Mouse (Mus musculus) intestine, postnatal 0 days (tissue): Measurements from ENCODE around the gene Taf1a. TPM values are rescaled to one million over a fixed set of nuclear protein-coding genes. Genes with fewer than 3 reads are reported as not detected.

ENCODE experiments used
- ATAC-seq: fragments of 200-750 bp; cut with Nextera tagmentation; 2 replicates; pipeline ENCODE4 v1.8.0; 2017; ENCODE audit warnings: mild to moderate bottlenecking, moderate TSS enrichment, moderate library complexity
- H3K27ac ChIP-seq: fragments of 300-500 bp; sonication (generic); 2 replicates; pipeline ENCODE4 v1.5.1; 2014; ENCODE audit warnings: mild to moderate bottlenecking, low read depth, low read length, moderate library complexity
- H3K27me3 ChIP-seq: fragments of 300-500 bp; sonication (generic); replicated peaks from 2 replicates; pipeline ENCODE4 v1.6.1; 2014; ENCODE audit warnings: low read length, mixed read lengths; ENCODE audit not compliant: control insufficient read depth, insufficient read depth
- H3K36me3 ChIP-seq: fragments of 300-500 bp; sonication (generic); 2 replicates; pipeline ENCODE4 v1.6.1; 2014; ENCODE audit warnings: mild to moderate bottlenecking, moderate library complexity; ENCODE audit not compliant: control insufficient read depth, insufficient read depth
- H3K4me1 ChIP-seq: fragments of 300-500 bp; sonication (generic); replicated peaks from 2 replicates; pipeline ENCODE4 v1.6.1; 2014; ENCODE audit warnings: antibody characterized with exemption, low read length, mixed read lengths; ENCODE audit not compliant: control insufficient read depth, insufficient read depth
- H3K4me2 ChIP-seq: fragments of 300-500 bp; sonication (generic); replicated peaks from 2 replicates; pipeline ENCODE4 v1.6.1; 2014; ENCODE audit warnings: low read depth, mild to moderate bottlenecking, moderate library complexity
- H3K4me3 ChIP-seq: fragments of 300-500 bp; sonication (generic); 2 replicates; pipeline ENCODE4 v1.5.1; 2014; ENCODE audit warnings: low read depth, low read length
- H3K9ac ChIP-seq: fragments of 300-500 bp; sonication (generic); 2 replicates; pipeline ENCODE4 v1.6.1; 2014; ENCODE audit warnings: mild to moderate bottlenecking, low read depth, low read length
- H3K9me3 ChIP-seq: fragments of 300-500 bp; sonication (generic); 2 replicates; pipeline ENCODE4 v1.6.1; 2016; ENCODE audit warnings: mixed run types; ENCODE audit not compliant: control insufficient read depth
- CTCF ChIP-seq: sonication (generic); IDR thresholded peaks from 2 replicates; pipeline ENCODE4 v1.5.1; 2016; ENCODE audit warnings: low read depth, mild to moderate bottlenecking, control low read depth, antibody characterized with exemption, moderate library complexity
- WGBS: fragments of 180-500 bp; shearing (Covaris S2); extraction: QIAGEN DNeasy Blood & Tissue Kit; methylation state at CpG from one replicate; pipeline ENCODE4 v1.1.7; 2014; 5-methylcytosine and 5-hydroxymethylcytosine counted together
- polyA plus RNA-seq: library from polyadenylated mRNA; unstranded; fragments of >200 nt; fragmentation: Nextera tagmentation; extraction: Ambion mirVana; gene quantifications from 2 replicates; pipeline ENCODE4 v1.2.1, GENCODE M21; 2015

Gene Taf1a
- polyA plus RNA-seq, 1 experiment from 2014 or later: 5.3 TPM

DNA sequence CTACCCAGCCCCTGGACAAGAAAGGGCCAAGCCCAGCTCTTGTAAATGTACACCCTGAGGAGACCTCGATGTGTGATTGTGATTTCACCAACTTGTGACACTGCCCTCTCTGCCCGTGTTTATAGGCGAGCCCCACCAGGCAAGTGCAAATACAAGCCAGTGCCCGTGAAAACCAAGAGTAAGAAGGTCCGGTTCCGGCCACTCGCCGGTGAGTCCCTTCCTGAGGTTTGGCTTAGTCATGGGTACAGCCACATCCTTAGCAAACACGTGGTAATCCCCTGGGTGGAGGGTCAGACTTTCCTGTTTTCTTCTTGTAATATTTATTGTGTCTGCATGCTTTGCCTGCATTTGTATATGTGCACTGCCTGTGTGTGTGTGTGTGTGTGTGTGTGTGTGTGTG lies 46.1 kb downstream of the Taf1a start:
- Histone ChIP-seq H3K4me3 (no peak overlapping the region), H3K4me1 (no peaks in the 10 kb centered on the region; the same call in 1 of the 2 replicates), H3K9ac (no peak overlapping the region), H3K27me3 (no peaks in the 10 kb centered on the region), H3K27ac (no peak overlapping the region), H3K4me2 (no peak overlapping the region), H3K36me3 (no peaks in the 10 kb centered on the region), H3K9me3 (no peaks in the 10 kb centered on the region)
- TF ChIP-seq CTCF: no peak
- WGBS: 84% methylated on average over 9 of the region's 9 CpGs
- ATAC-seq: no peak

- Histone ChIP-seq H3K27me3 (no peaks in the 10 kb centered on the region), H3K9ac (0 out of 2 replicates have a peak overlapping the region, but pooled peaks have one; percentile 22), H3K4me2 (peak overlapping the region; percentile 59), H3K27ac (peak overlapping the region; percentile 35; the same call in 1 of the 2 replicates), H3K36me3 (no peaks in the 10 kb centered on the region), H3K9me3 (no peaks in the 10 kb centered on the region), H3K4me1 (no peaks in the 10 kb centered on the region; the same call in 1 of the 2 replicates), H3K4me3 (peak overlapping the region; percentile 26)
- ATAC-seq: peak; percentile 92
- peak; percentile 95 for TF ChIP-seq CTCF
- 20% methylated on average over 22 of the region's 22 CpGs for WGBS
Measured at GRCm38 (mm10) chr1:183439036-183439435, 50.3 kb downstream of the Taf1a start.

GRCm38 (mm10) chr1:183442015-183442774 lies 53.4 kb downstream of the Taf1a start:
- peak; percentile 63 for ATAC-seq
- TF ChIP-seq CTCF: peak; percentile 97
- Histone ChIP-seq H3K27me3 (no peaks in the 10 kb centered on the region), H3K4me2 (no peak overlapping the region), H3K36me3 (no peaks in the 10 kb centered on the region), H3K9me3 (no peaks in the 10 kb centered on the region), H3K27ac (no peak overlapping the region), H3K4me3 (no peak overlapping the region), H3K4me1 (no peaks in the 10 kb centered on the region; the same call in 1 of the 2 replicates), H3K9ac (no peak overlapping the region)
- WGBS: 22% methylated on average over 19 of the region's 19 CpGs

- no peaks in the 10 kb centered on the region for H3K4me1 ChIP-seq
- TF ChIP-seq CTCF: no peak
- 38% methylated on average over 3 of the region's 3 CpGs for WGBS
- no peak overlapping the region for H3K9ac ChIP-seq
- no peaks in the 10 kb centered on the region for H3K36me3 ChIP-seq
- H3K9me3 ChIP-seq: no peaks in the 10 kb centered on the region
- no peak overlapping the region for H3K4me2 ChIP-seq
- ATAC-seq: no peak
- no peak overlapping the region for H3K27ac ChIP-seq
- no peaks in the 10 kb centered on the region for H3K27me3 ChIP-seq
- no peak overlapping the region for H3K4me3 ChIP-seq
Measured at GRCm38 (mm10) chr1:183453066-183453465, 64.3 kb downstream of the Taf1a start.

Other genes starting within 250 kb of the Taf1a start
- 4.5 and 5.5 TPM in 2 replicates for gene Disp1, start 167.5 kb upstream of the Taf1a start, polyA plus RNA-seq
- gene Aida, start 92.4 kb upstream of the Taf1a start, polyA plus RNA-seq: 25.1 and 26.3 TPM in 2 replicates
- 29.7 and 32.5 TPM in 2 replicates for gene Brox, start 91.7 kb upstream of the Taf1a start, polyA plus RNA-seq
- gene Mia3, start 19.4 kb upstream of the Taf1a start, polyA plus RNA-seq: 53.9 and 57.3 TPM in 2 replicates
- not detected in 2 replicates for gene Hhipl2, start 29.2 kb downstream of the Taf1a start, polyA plus RNA-seq